Mouse (Mus musculus): ENCODE data around the gene Anxa3. TPM values are rescaled to one million over a fixed set of nuclear protein-coding genes. Genes with fewer than 3 reads are reported as not detected.
A peak's percentile ranks its signal among the peaks of the same experiment; 100 is the strongest.

The Anxa3 gene
- 32.4 and 34.9 TPM in 2 replicates for polyA plus RNA-seq (2016; fragmentation: Nextera tagmentation; extraction: Ambion mirVana)

GRCm38 (mm10) chr5:96792936-96793718 lies at the start of gene Anxa3:
TSS of gene Anxa3 (plus strand) at chr5:96793339.
- no peaks in the 10 kb centered on the region for H3K9me3 ChIP-seq
- peak within 1 kb of the TSS; percentile 73 for H3K4me2 ChIP-seq (replicated peaks)
- peaks cover 11% of the 10 kb centered on the region; the same call in 1 of the 2 replicates for H3K4me1 ChIP-seq
- no peak within 1 kb of the TSS for H3K27ac ChIP-seq
- WGBS = 11% methylated on average over 25 of the region's 26 CpGs
- no peaks in the 10 kb centered on the region; the same call in 1 of the 2 replicates for H3K27me3 ChIP-seq (replicated peaks)
- H3K36me3 ChIP-seq = no peaks in the 10 kb centered on the region
- H3K9ac ChIP-seq = peak within 1 kb of the TSS; percentile 51
- ATAC-seq (ENCODE audit: low FRiP score, low read depth) = peak; percentile 53; the same call in 1 of the 2 replicates
- H3K4me3 ChIP-seq = peak within 1 kb of the TSS; percentile 37

GRCm38 (mm10) chr5:96747195-96747984 lies 45.7 kb upstream of the Anxa3 start:
- no peaks in the 10 kb centered on the region for H3K27me3 ChIP-seq (replicated peaks)
- H3K9me3 ChIP-seq = no peaks in the 10 kb centered on the region
- H3K27ac ChIP-seq = no peak overlapping the region
- ATAC-seq (ENCODE audit: low FRiP score, low read depth) = no peak
- H3K36me3 ChIP-seq = no peaks in the 10 kb centered on the region
- no peak overlapping the region for H3K4me3 ChIP-seq
- no peak overlapping the region for H3K4me2 ChIP-seq (replicated peaks)
- no peak overlapping the region for H3K9ac ChIP-seq
- no peaks in the 10 kb centered on the region for H3K4me1 ChIP-seq
- 64% methylated on average over 8 of the region's 8 CpGs for WGBS

GRCm38 (mm10) chr5:96757615-96758014 lies 35.5 kb upstream of the Anxa3 start:
- 84% methylated on average over 7 of the region's 7 CpGs for WGBS
- H3K4me1 ChIP-seq = no peaks in the 10 kb centered on the region
- ATAC-seq (ENCODE audit: low FRiP score, low read depth) = no peak

GRCm38 (mm10) chr5:96762021-96762420 lies 31.1 kb upstream of the Anxa3 start:
- Histone ChIP-seq H3K9me3 (no peaks in the 10 kb centered on the region), H3K4me3 (no peak overlapping the region), H3K4me1 (no peaks in the 10 kb centered on the region), H3K4me2 (replicated peaks) (no peak overlapping the region), H3K36me3 (no peaks in the 10 kb centered on the region), H3K27ac (no peak overlapping the region), H3K27me3 (replicated peaks) (no peaks in the 10 kb centered on the region), H3K9ac (no peak overlapping the region)
- 89% methylated on average over 1 of the region's 1 CpGs for WGBS
- no peak for ATAC-seq (ENCODE audit: low FRiP score, low read depth)

More at GRCm38 (mm10) chr5:96757615-96758014, 35.5 kb upstream of the Anxa3 start:
- Histone ChIP-seq H3K27ac (no peak overlapping the region), H3K27me3 (replicated peaks) (no peaks in the 10 kb centered on the region), H3K36me3 (no peaks in the 10 kb centered on the region), H3K4me2 (replicated peaks) (no peak overlapping the region), H3K9me3 (no peaks in the 10 kb centered on the region), H3K9ac (no peak overlapping the region), H3K4me3 (no peak overlapping the region)

- Histone ChIP-seq H3K4me1 (no peaks in the 10 kb centered on the region), H3K9ac (no peak overlapping the region), H3K4me2 (replicated peaks) (no peak overlapping the region), H3K4me3 (no peak overlapping the region), H3K9me3 (no peaks in the 10 kb centered on the region), H3K27ac (no peak overlapping the region), H3K36me3 (no peaks in the 10 kb centered on the region), H3K27me3 (replicated peaks) (no peaks in the 10 kb centered on the region)
- WGBS = 68% methylated on average over 10 of the region's 10 CpGs
- ATAC-seq (ENCODE audit: low FRiP score, low read depth) = peak; percentile 59; the same call in 1 of the 2 replicates
Measured at GRCm38 (mm10) chr5:96768846-96769471, 24.2 kb upstream of the Anxa3 start.

GRCm38 (mm10) chr5:96783506-96784288 lies 9.4 kb upstream of the Anxa3 start:
- no peak overlapping the region for H3K9ac ChIP-seq
- no peaks in the 10 kb centered on the region for H3K27me3 ChIP-seq (replicated peaks)
- no peak overlapping the region for H3K4me2 ChIP-seq (replicated peaks)
- no peak overlapping the region for H3K4me3 ChIP-seq
- no peaks in the 10 kb centered on the region for H3K36me3 ChIP-seq
- 81% methylated on average over 14 of the region's 14 CpGs for WGBS
- H3K27ac ChIP-seq = no peak overlapping the region
- no peak for ATAC-seq (ENCODE audit: low FRiP score, low read depth)
- H3K9me3 ChIP-seq = no peaks in the 10 kb centered on the region
- H3K4me1 ChIP-seq = no peaks in the 10 kb centered on the region

- 91% methylated on average over 5 of the region's 5 CpGs for WGBS
Measured at GRCm38 (mm10) chr5:96785096-96785495, 8.0 kb upstream of the Anxa3 start.

GRCm38 (mm10) chr5:96792422-96792821 lies 717 bp upstream of the Anxa3 start:
- WGBS = 72% methylated on average over 9 of the region's 9 CpGs
- Histone ChIP-seq H3K27ac (no peak overlapping the region), H3K4me3 (no peak overlapping the region), H3K27me3 (replicated peaks) (no peaks in the 10 kb centered on the region; the same call in 1 of the 2 replicates), H3K9me3 (no peaks in the 10 kb centered on the region), H3K4me2 (replicated peaks) (no peak overlapping the region), H3K9ac (no peak overlapping the region), H3K36me3 (no peaks in the 10 kb centered on the region), H3K4me1 (peaks cover 11% of the 10 kb centered on the region; the same call in 1 of the 2 replicates)
- no peak for ATAC-seq (ENCODE audit: low FRiP score, low read depth)

More at GRCm38 (mm10) chr5:96785096-96785495, 8.0 kb upstream of the Anxa3 start:
- Histone ChIP-seq H3K27me3 (replicated peaks) (no peaks in the 10 kb centered on the region), H3K27ac (no peak overlapping the region), H3K4me3 (no peak overlapping the region), H3K4me1 (no peaks in the 10 kb centered on the region), H3K36me3 (no peaks in the 10 kb centered on the region), H3K9me3 (no peaks in the 10 kb centered on the region), H3K4me2 (replicated peaks) (no peak overlapping the region), H3K9ac (no peak overlapping the region)
- no peak for ATAC-seq (ENCODE audit: low FRiP score, low read depth)

- Histone ChIP-seq H3K9ac (no peak overlapping the region), H3K4me1 (peaks cover 11% of the 10 kb centered on the region; the same call in 1 of the 2 replicates), H3K36me3 (no peaks in the 10 kb centered on the region), H3K4me3 (peak overlapping the region; percentile 37; the same call in 1 of the 2 replicates), H3K9me3 (no peaks in the 10 kb centered on the region), H3K27ac (no peak overlapping the region), H3K27me3 (replicated peaks) (no peaks in the 10 kb centered on the region; the same call in 1 of the 2 replicates), H3K4me2 (replicated peaks) (peak overlapping the region; percentile 73)
- WGBS = 64% methylated on average over 10 of the region's 10 CpGs
- ATAC-seq (ENCODE audit: low FRiP score, low read depth) = no peak
Measured at GRCm38 (mm10) chr5:96793953-96794635, 955 bp downstream of the Anxa3 start.

GRCm38 (mm10) chr5:96795752-96796151 lies 2.6 kb downstream of the Anxa3 start:
- Histone ChIP-seq H3K9me3 (no peaks in the 10 kb centered on the region), H3K4me3 (no peak overlapping the region), H3K27ac (no peak overlapping the region), H3K4me2 (replicated peaks) (no peak overlapping the region), H3K9ac (no peak overlapping the region), H3K36me3 (no peaks in the 10 kb centered on the region), H3K4me1 (peaks cover 11% of the 10 kb centered on the region; the same call in 1 of the 2 replicates), H3K27me3 (replicated peaks) (no peaks in the 10 kb centered on the region; the same call in 1 of the 2 replicates)
- whole genome bisulfite sequencing = 94% methylated on average over 1 of the region's 1 CpGs
- no peak for ATAC-seq (ENCODE audit: low FRiP score, low read depth)

- WGBS = 92% methylated on average over 6 of the region's 6 CpGs
- Histone ChIP-seq H3K4me1 (peaks cover 11% of the 10 kb centered on the region; the same call in 1 of the 2 replicates), H3K9me3 (no peaks in the 10 kb centered on the region), H3K36me3 (no peaks in the 10 kb centered on the region), H3K27me3 (replicated peaks) (no peaks in the 10 kb centered on the region; the same call in 1 of the 2 replicates), H3K9ac (no peak overlapping the region), H3K27ac (no peak overlapping the region), H3K4me3 (no peak overlapping the region), H3K4me2 (replicated peaks) (no peak overlapping the region)
- ATAC-seq (ENCODE audit: low FRiP score, low read depth) = no peak
Measured at GRCm38 (mm10) chr5:96797465-96797864, 4.3 kb downstream of the Anxa3 start.
